Comparison of ENCODE assay signal across 10 mouse cellular contexts in the genomic region with DNA sequence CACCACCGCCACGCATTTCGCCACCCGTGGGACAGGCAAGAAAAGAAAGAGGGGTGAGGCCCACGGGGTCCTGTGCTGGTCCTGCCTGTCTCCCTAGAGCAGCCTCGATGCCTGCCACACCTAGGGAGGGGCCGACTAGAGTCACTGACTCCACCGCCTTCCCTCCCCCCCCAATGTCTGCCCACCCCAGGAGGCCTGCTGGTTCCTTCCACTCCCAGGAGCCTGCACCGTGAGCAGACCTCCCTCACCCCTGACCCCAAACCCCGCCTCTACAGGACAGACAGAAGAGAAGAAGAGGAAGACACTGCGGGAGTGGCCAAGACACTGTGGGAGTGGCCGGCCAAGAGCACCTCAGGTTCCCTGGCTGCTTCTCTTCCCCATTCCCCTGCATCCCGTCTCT. TPM values are rescaled to one million over a fixed set of nuclear protein-coding genes. Genes with fewer than 3 reads are reported as not detected.
DNase-seq lines count a peak whose midpoint lies in the region; ATAC-seq and TF ChIP-seq lines count a peak whose summit lies in the region.
"Had no signal": no experiment of that assay in that cellular context is flagged by ENCODE, and none has a peak within 500 bp of the region (broad histone marks: within the 10 kb centered on the region; RNA-seq: fewer than 3 reads in every experiment).

No protein-coding gene starts in this region.

- peaks cover 10% of the 10 kb centered on the region for H3K9me3 ChIP-seq in lung, embryonic 16.5 days (ENCODE audit: control insufficient read depth, low read length)
- peaks cover 15% of the 10 kb centered on the region; the same call in 1 of the 2 replicates for H3K9me3 ChIP-seq in embryonic facial prominence, embryonic 10.5 days
- H3K9me3 ChIP-seq in intestine, postnatal 0 days (ENCODE audit: control insufficient read depth), result peaks cover 4% of the 10 kb centered on the region; the same call in 1 of the 2 replicates
- H3K9me3 ChIP-seq in neural tube, embryonic 12.5 days, result no peaks in the 10 kb centered on the region

- 35% methylated on average over 12 of the region's 13 CpGs for WGBS in lung, embryonic 16.5 days
- 43% methylated on average over 13 of the region's 13 CpGs for WGBS in embryonic facial prominence, embryonic 10.5 days
- WGBS in intestine, postnatal 0 days, result 44% methylated on average over 13 of the region's 13 CpGs
- WGBS in neural tube, embryonic 12.5 days, result 51% methylated on average over 13 of the region's 13 CpGs

- no peaks in the 10 kb centered on the region for H3K27me3 ChIP-seq in lung, embryonic 16.5 days (ENCODE audit: control insufficient read depth, insufficient read depth, low read depth, low read length)
- H3K27me3 ChIP-seq in embryonic facial prominence, embryonic 10.5 days (replicated peaks; ENCODE audit: low read depth, poor library complexity, severe bottlenecking), result no peaks in the 10 kb centered on the region
- no peaks in the 10 kb centered on the region for H3K27me3 ChIP-seq in intestine, postnatal 0 days (replicated peaks; ENCODE audit: control insufficient read depth, insufficient read depth, low read length)
- no peaks in the 10 kb centered on the region for H3K27me3 ChIP-seq in neural tube, embryonic 12.5 days (replicated peaks)

- no peak overlapping the region for H3K9ac ChIP-seq in lung, embryonic 16.5 days (ENCODE audit: low read length)
- H3K9ac ChIP-seq in intestine, postnatal 0 days (ENCODE audit: low read depth, low read length), result no peak overlapping the region
- no peak overlapping the region for H3K9ac ChIP-seq in neural tube, embryonic 12.5 days

- no peak for TF ChIP-seq CTCF in intestine, postnatal 0 days (IDR thresholded peaks at IDR 0.05; ENCODE audit: low read depth)

- H3K4me1 ChIP-seq in lung, embryonic 16.5 days (replicated peaks; ENCODE audit: control insufficient read depth, insufficient read depth, low read length), result no peaks in the 10 kb centered on the region
- H3K4me1 ChIP-seq in embryonic facial prominence, embryonic 10.5 days, result peaks cover 4% of the 10 kb centered on the region; the same call in 1 of the 2 replicates
- no peaks in the 10 kb centered on the region for H3K4me1 ChIP-seq in intestine, postnatal 0 days (replicated peaks; ENCODE audit: control insufficient read depth, insufficient read depth, low read length)
- no peaks in the 10 kb centered on the region for H3K4me1 ChIP-seq in neural tube, embryonic 12.5 days

- H3K4me2 ChIP-seq in lung, embryonic 16.5 days (ENCODE audit: low read depth, low read length), result peak overlapping the region; percentile 40
- peak overlapping the region; percentile 45 for H3K4me2 ChIP-seq in intestine, postnatal 0 days (replicated peaks; ENCODE audit: low read depth)
- H3K4me2 ChIP-seq in neural tube, embryonic 12.5 days (replicated peaks), result peak overlapping the region; percentile 35

- H3K36me3 ChIP-seq in lung, embryonic 16.5 days (ENCODE audit: control insufficient read depth, insufficient read depth, low read length), result no peaks in the 10 kb centered on the region
- H3K36me3 ChIP-seq in embryonic facial prominence, embryonic 10.5 days (replicated peaks), result no peaks in the 10 kb centered on the region
- no peaks in the 10 kb centered on the region for H3K36me3 ChIP-seq in intestine, postnatal 0 days (ENCODE audit: control insufficient read depth, insufficient read depth)
- H3K36me3 ChIP-seq in neural tube, embryonic 12.5 days, result no peaks in the 10 kb centered on the region

- no peak overlapping the region for H3K27ac ChIP-seq in lung, embryonic 16.5 days (ENCODE audit: low read length)
- no peak overlapping the region for H3K27ac ChIP-seq in embryonic facial prominence, embryonic 10.5 days (replicated peaks)
- H3K27ac ChIP-seq in intestine, postnatal 0 days (ENCODE audit: low read depth, low read length), result no peak overlapping the region
- no peak overlapping the region for H3K27ac ChIP-seq in neural tube, embryonic 12.5 days

- DNase-seq in lung, postnatal 36 days, result no peak
- no peak for DNase-seq in embryonic facial prominence, embryonic 10.5 days (ENCODE audit: low spot score)
- DNase-seq in layer of hippocampus, postnatal 25 days (ENCODE audit: extremely low spot score in 1 of 2, low spot score in 1 of 2), result no peak
- DNase-seq in thymus, postnatal 10 days (ENCODE audit: low spot score in 2 of 2), result no peak
- DNase-seq: adrenal gland, postnatal 10 days; thymus, postnatal 25 days had no signal

- 0 out of 2 replicates have a peak, but pooled peaks have one; percentile 34 for ATAC-seq in lung, embryonic 16.5 days (ENCODE audit: low read depth)
- peak; percentile 47; the same call in 1 of the 2 replicates for ATAC-seq in intestine, postnatal 0 days
- no peak for ATAC-seq in neural tube, embryonic 12.5 days (ENCODE audit: low FRiP score, low read depth)
- ATAC-seq in inflammation-experienced regulatory T-cells, adult 6 months, result no peak

- peak overlapping the region; percentile 17; the same call in 1 of the 2 replicates for H3K4me3 ChIP-seq in lung, embryonic 16.5 days (ENCODE audit: low read length)
- H3K4me3 ChIP-seq in embryonic facial prominence, embryonic 10.5 days, result peak overlapping the region; percentile 19
- peak overlapping the region; percentile 11; the same call in 1 of the 2 replicates for H3K4me3 ChIP-seq in intestine, postnatal 0 days (ENCODE audit: low read depth, low read length)
- H3K4me3 ChIP-seq in neural tube, embryonic 12.5 days, result no peak overlapping the region

RNA-seq across cellular contexts. Expression of a gene that starts 12.5 kb away (rescaled TPM):
- polyA plus RNA-seq in lung, embryonic 16.5 days (2015; fragmentation: Nextera tagmentation; extraction: Ambion mirVana), result 12.7 and 14.0 TPM in 2 replicates
- 11.8 and 14.1 TPM in 2 replicates for polyA plus RNA-seq in embryonic facial prominence, embryonic 10.5 days (2016; fragmentation: Nextera tagmentation; extraction: Ambion mirVana)
- 2.0 and 2.3 TPM in 2 replicates for polyA plus RNA-seq in intestine, postnatal 0 days (2015; fragmentation: Nextera tagmentation; extraction: Ambion mirVana)
- 9.0 and 9.6 TPM in 2 replicates for polyA plus RNA-seq in neural tube, embryonic 12.5 days (2016; fragmentation: Nextera tagmentation; extraction: Ambion mirVana)
- 1 to 10 TPM; 6.3 to 6.6 TPM for total RNA-seq in layer of hippocampus, postnatal 25 days (2021)
- polyA plus RNA-seq in inflammation-experienced regulatory T-cells, adult 6 months (2017; shearing (Covaris generic)), result 1 to 10 TPM; 4.8 to 5.2 (median 4.8) TPM

Comparison
In these comparisons a context has a peak if more than half of its experiments do, and no peak if none do; other contexts are left out.
1. ATAC-seq: peak in lung, embryonic 16.5 days (single experiment) and intestine, postnatal 0 days (single experiment); none in neural tube, embryonic 12.5 days (single experiment) and inflammation-experienced regulatory T-cells, adult 6 months (single experiment).
2. Peak in every context shown above with its lines, with median percentiles within 50 percentile points of each other: H3K4me2 ChIP-seq.